Mouse (Mus musculus): ENCODE data around the gene Olfr214. TPM values are rescaled to one million over a fixed set of nuclear protein-coding genes. Genes with fewer than 3 reads are reported as not detected.

Olfr214 gene
- polyA plus RNA-seq, 1 experiment from 2014 or later = not detected

Other genes starting within 250 kb of the Olfr214 start
- gene March8, start 216.2 kb upstream of the Olfr214 start, polyA plus RNA-seq (2015; fragmentation: Nextera tagmentation; extraction: Ambion mirVana) = 40.7 and 49.3 TPM in 2 replicates
- 0.17 and 0.82 TPM in 2 replicates for gene Alox5, start 93.1 kb upstream of the Olfr214 start, polyA plus RNA-seq (2015; fragmentation: Nextera tagmentation; extraction: Ambion mirVana)
- gene Olfr211, start 65.1 kb upstream of the Olfr214 start, polyA plus RNA-seq (2015; fragmentation: Nextera tagmentation; extraction: Ambion mirVana) = not detected in 2 replicates
- not detected in 2 replicates for gene Olfr212, start 47.7 kb upstream of the Olfr214 start, polyA plus RNA-seq (2015; fragmentation: Nextera tagmentation; extraction: Ambion mirVana)
- gene Olfr213, start 15.8 kb upstream of the Olfr214 start, polyA plus RNA-seq (2015; fragmentation: Nextera tagmentation; extraction: Ambion mirVana) = not detected in 2 replicates
- gene Gm5580, start 3.1 kb upstream of the Olfr214 start, polyA plus RNA-seq (2015; fragmentation: Nextera tagmentation; extraction: Ambion mirVana) = 0.53 and 0.78 TPM in 2 replicates
- gene Olfr215, start 30.0 kb downstream of the Olfr214 start, polyA plus RNA-seq (2015; fragmentation: Nextera tagmentation; extraction: Ambion mirVana) = not detected in 2 replicates
- 287 and 299 TPM in 2 replicates for gene Zfp422, start 74.8 kb downstream of the Olfr214 start, polyA plus RNA-seq (2015; fragmentation: Nextera tagmentation; extraction: Ambion mirVana)
- 3.9 and 4.1 TPM in 2 replicates for gene Depp1, start 96.4 kb downstream of the Olfr214 start, polyA plus RNA-seq (2015; fragmentation: Nextera tagmentation; extraction: Ambion mirVana)
- gene Rassf4, start 119.7 kb downstream of the Olfr214 start, polyA plus RNA-seq (2015; fragmentation: Nextera tagmentation; extraction: Ambion mirVana) = 12.8 and 17.4 TPM in 2 replicates
- 0.06 and 0.64 TPM in 2 replicates for gene Tmem72, start 162.7 kb downstream of the Olfr214 start, polyA plus RNA-seq (2015; fragmentation: Nextera tagmentation; extraction: Ambion mirVana)

Measured in forebrain, embryonic 13.5 days (tissue).